Mouse (Mus musculus) heart, postnatal 25 days (tissue): ENCODE measurements around the gene Thada. TPM values are rescaled to one million over a fixed set of nuclear protein-coding genes. Genes with fewer than 3 reads are reported as not detected.
A peak's percentile ranks its signal among the peaks of the same experiment; 100 is the strongest.

ENCODE experiments used
- DNase-seq: peaks from one replicate; pipeline ENCODE4 v3.0.0; 2022; ENCODE audit warnings: low spot score
- intact Hi-C: fragments of 180-260 bp; cut with DNase I; formaldehyde crosslinking; loops from one replicate; pipeline ENCODE4 v1.15.1; 2025
- total RNA-seq, 2 experiments: library from RNA; stranded (reverse); gene quantifications; 2 replicates each; pipeline ENCODE4 v1.2.3; 2021

Gene Thada
- total RNA-seq, 2 experiments from 2014 or later, result 7.9 to 8.1 TPM

DNA sequence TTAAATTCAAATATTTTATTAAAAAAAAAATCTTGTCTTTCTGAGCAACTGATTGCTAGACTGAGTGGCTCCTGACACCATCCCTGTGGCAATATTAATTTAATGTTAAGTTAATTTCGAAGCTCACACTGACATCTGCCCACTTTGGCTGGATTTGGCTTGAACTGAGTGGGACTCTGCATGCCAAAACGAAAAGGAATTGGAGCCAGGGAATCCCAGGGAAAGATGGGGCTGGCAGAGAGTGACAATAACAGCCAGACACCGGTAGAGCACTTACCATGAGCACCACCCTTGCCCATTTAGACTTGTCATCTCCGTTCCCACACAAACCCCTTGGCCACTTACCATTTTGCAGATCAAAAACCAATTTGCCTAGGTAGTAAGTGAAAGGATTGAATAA, 12.3 kb upstream of the Thada start:
- no peak for DNase-seq
- intact Hi-C loops, result no loop called here

DNA sequence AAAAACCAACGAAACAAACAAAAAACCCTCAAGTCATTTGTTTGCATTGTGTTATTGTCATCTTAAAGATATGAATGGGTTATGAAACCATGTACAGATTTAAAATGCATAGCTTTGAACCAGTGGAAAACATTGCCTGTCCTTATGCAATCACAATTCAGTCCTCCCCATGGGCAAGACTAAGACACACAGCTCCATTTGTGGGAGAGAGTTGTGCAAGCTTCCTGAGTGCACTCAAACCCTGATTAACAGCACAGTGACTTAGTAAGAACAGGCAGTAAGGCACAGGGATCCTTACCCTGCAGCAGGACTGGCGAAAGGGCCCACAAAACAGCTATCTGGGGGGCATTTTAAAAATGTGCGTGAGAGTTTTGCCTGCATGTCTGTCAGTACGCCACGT, 11.2 kb upstream of the Thada start:
- no peak for DNase-seq
- intact Hi-C loops, result no loop called here

DNA sequence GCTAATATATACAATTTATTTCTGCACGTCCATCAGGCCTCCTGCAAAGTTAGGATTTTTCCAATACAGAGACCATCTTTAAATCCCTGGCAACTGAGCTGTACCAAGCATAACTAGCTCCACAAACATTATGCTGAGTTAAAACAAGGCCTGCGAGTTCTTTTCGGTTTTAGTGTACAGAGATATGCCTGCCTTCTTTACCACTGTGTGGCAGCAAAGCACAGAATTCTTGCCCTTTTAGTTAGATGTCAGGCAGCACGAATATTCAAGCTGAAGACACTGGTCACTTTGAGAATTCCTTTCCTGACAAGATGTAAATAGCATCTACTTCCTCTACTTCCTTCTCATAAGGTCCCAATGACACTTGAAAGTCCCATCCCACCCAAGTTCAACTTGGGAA, 8.3 kb upstream of the Thada start:
- intact Hi-C loops, result no loop called here
- no peak for DNase-seq

DNA sequence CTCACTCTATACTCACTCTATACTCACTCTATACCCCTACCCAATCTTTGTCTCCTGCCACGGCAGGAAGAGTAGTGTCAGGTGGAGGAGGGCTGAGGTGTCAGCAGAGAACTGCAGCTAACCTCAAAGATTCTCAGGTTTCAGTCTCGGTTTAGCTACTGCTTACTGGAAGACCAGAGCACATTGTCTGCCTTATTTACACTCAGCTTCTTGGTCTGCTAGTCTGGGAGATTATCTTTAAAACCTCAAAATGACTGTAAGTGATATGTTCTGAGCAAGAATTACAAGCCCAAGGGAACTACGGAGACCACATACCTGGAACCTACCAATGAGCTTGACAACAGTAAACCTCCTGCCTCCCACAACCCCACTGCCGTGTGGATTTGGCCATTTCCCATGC, 31.0 kb downstream of the Thada start:
- DNase-seq, result no peak

DNA sequence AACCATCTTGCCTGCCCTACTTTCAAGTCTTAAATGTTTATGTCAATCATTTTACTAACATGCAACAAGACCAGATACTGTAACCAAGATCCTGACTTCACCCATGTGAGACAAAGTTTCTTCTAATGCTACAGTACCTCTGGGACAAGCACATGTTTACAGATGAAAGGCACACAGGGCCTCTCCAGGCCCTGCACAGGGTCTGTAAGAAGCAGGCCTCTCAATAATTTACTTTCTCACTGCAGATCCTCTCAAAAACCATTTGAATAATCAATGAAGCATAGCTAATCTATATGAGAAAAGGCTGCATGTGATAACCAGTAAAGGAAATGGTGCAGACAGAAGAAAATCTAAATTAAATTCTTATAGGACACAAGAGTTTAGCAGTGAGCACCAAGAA, 31.8 kb downstream of the Thada start:
- DNase-seq, result no peak
- intact Hi-C loops, result no loop called here

More for the DNA sequence above, 31.0 kb downstream of the Thada start:
- intact Hi-C loops, result no loop called here

DNA sequence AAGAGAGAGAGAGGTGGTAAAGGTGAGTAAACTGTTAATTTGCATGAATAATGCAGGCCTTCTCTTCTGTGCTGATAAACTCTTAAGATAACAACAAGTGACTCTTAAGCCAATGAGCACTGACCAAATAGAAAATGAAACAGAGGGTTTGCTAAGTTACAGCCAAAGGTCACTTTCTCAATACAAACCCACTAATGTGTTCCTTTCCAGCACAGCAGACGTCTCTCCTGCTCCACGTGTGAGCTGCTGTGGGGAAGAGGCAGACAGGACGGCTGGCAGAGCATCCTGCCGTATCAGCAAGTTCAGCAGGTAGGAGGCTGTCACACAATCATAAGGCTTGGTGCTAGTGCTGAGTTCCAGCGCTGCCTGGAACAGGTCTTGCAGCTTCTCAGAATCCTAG, 34.0 kb downstream of the Thada start:
- DNase-seq, result no peak
- intact Hi-C loops, result no loop called here

DNA sequence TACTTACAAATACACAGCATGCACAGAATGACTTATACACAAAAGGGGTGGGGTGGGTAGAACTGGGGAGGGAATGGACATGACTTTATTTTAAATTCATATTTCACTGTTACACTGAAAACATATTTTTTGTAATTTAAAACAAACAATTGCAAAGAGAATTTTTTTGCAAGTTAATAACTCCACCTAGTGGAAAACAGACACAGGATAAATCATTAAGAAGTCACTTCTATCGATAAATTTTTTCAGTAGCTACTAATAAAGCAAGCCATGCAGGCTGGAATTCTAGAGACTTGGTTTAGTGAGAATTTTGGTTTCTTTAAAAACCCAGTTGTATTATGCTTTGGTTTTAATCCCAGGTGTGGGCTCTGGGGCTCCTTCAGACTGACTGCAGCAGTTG, 41.7 kb downstream of the Thada start:
- no peak for DNase-seq
- intact Hi-C loops, result no loop called here

DNA sequence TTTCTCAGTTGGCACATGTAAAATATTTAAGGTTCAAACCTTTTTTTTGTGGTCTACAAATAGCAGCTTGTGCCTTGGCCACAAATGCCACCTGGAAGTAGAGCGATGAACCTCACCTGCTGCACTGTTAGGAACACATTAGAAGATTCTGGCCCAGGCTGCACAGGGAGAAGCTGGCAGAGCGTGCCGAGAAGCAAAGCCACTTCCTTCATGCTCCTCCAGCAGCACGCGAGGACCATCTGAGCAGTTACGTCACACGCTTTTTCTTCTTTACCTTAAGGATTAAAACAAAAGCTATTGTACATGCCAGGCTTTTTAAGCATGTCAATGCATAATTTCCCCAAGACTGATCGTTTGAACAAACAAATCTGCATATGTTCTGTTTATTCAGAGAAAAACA, 43.1 kb downstream of the Thada start:
- intact Hi-C loops, result no loop called here
- DNase-seq, result no peak

DNA sequence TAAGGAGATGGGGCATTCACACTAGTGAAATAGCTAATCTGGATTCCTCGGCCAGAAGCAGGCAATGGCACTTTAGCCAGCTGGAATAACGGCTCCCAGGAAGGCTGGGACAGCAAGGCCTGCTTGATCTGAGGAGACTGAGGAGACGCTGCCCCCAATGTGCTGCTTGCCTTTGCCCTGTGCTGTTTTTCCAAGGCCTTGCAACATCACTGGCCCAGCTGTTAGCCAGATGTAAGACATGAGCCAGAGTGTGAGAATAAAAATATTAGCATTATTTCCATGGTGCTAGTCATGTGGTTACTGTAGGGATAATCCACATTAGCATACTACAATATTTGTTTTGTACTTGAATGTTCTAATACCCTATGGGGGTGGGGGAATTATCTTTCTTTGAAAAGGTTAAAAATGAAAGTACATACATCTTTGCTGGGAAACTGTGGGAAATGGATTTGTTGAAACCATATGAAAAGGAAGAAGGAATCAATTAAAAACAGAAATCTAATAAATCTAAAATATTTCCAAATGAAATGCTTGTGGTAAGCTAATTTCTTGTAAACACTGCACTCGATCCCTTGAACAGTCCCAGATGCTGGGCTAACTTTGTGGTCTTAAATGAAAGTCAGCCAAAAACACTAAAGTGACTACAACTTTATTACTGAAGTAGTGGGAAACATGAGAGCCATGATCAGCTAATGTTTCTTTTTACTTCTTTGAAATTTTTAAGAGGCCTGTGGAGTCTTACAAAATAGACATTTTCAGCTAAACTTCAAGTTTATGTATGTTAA, 43.8 kb downstream of the Thada start:
- intact Hi-C loops, result no loop called here
- peak; percentile 61 for DNase-seq

DNA sequence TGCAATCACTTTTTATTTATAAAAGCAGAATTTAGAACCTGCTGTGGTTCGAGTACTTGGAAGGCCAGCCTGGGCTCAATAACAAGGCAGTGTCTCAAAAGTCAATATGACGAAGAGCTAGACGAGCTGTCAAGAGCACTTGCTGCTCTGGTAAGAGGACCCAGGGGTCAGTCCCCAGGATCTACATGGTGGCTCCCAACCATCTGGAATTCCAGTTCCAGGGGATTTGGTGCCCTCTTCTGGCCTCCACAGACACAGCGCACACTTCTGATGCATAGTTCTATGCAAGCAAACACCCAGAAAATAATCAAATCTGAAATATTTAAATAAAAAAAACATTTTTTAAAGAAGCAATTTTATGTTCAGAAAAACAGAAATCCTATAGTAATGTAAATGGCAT, 45.0 kb downstream of the Thada start:
- intact Hi-C loops, result no loop called here
- no peak for DNase-seq

DNA sequence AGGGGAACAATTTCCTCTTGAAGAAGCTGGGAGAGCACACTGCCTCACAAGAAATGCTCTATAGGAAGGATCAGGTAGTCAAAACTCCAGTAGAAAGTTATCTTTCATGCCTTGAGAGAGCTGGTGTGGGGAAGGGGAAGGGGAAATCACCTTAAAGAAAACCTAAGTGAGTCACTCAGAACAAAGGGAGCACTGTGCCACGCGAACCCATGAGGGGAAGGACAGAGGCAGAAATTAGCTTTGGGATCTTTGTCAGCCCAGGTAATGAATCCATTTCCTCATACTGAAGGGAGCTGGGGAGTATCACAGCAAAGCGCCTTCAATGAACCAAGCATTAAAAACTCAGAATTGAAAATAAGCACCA, 45.7 kb downstream of the Thada start:
- no peak for DNase-seq
- intact Hi-C loops, result no loop called here

DNA sequence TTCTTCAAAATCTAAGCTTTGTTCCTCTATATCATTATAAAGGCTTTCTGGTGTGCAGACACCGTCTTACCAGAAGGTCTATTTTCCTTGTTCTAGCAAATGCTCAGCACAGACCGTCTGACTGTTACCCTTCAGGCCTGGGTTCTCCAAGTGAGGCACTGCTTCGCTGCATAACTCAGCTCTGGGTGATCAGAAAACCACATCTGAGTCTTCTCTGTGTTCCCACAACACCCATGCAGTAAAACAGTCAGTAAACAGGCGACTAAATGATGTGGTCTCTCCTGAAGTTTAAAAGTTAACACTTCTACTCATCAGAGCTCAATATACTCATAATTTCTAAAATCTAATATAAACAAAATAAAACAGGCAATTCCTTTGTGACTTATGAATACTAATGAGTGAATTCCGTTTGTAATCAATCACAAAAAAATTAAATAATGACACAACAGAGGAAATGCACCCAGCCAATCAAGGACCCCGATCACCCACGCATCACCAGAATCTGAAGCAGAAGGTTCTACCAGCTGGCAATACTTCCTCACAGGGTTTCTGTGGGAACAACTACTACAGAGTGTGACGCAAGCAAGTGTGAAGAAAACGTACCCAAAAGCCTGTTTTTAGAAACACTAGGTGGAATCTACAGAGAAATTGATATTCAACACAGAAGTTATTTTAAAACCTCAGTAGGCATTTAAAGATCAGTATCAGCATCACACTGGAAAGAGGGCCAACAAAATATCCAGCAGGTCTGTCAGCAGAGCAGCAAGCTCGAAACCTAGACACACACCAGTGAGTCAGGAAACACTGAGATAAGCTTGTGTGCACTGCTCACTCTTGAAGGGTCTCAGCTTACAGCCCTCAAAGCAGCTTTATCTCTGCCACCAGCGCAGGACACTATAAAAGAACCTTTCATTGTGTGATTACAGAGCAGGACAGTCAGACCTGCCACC, 46.4 kb downstream of the Thada start:
- intact Hi-C loops, result no loop called here
- no peak for DNase-seq

DNA sequence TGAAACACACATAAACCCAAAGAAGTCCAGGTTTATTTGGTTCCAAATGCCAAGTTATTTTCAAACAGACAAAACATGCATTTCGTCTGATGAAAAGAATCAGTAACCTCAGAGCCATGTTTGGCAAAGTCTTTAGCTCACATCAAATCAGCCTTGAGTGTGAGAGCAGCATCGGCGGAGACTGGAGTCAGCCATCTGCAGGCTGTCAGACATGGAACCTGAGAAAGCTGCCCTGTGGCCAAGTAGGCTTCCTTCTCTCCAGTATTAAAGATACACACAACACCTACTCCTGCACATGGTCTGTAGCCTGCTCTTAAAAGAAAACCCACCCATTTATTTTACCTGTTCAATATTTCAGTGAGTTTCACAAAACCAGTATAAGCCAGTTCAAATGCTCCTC, 50.1 kb downstream of the Thada start:
- DNase-seq, result no peak
- intact Hi-C loops, result no loop called here

DNA sequence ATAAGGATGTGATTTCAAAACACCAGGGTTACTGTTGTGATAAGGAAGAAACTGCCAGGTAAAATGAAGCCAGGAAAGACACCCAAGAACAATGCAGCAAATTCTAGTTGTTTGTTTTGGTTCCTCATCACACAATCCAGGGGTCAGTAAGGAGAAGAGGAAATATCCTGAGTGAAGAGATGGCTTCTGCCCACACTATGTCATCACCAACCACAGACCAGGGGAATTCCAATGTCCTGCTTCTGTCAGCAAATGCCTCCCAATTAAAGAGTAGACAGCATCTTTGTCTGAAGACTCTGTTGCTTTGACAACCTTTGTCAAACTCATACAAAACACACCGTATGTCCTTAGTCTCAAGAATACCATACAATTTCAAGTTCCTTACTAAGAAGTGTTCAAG, 57.3 kb downstream of the Thada start:
- DNase-seq, result no peak
- intact Hi-C loops, result no loop called here

DNA sequence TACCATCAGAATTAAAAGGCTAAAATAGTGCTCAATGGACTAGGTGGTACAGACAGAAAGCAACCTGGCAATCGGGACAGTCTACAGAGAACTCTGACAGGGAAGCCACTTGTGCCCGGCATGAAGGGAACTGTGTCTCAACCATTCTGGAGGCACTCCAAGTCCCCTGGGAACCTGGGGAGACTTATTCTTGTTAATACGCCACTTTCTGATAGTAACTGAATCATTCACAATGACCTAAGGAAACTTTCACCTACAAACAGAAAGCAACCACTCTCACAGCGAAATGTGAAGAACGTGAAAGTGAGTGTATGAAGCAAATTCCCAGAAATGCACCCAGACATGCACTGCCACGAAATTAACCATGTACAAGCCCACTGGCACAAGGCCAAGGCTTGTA, 60.4 kb downstream of the Thada start:
- no peak for DNase-seq
- intact Hi-C loops, result no loop called here

DNA sequence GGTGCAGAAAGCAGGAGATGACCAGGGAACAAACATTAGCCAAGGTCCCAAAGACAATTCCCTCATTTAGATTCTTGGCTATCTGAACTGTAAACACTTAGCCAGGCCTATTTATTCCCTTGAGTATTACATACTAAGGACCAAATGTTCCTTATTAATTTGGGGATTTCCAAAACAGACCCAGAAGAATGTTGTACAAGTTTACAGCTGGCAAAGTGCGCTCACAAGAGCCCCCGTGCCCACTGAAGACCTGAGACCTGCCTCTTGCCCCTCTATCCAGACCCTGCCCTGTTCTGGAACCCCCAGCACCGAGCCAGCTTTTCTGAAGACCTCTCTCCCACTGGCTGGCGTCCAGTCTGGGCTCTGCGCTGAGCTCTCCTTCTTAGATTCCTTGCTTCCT, 64.2 kb downstream of the Thada start:
- no peak for DNase-seq

DNA sequence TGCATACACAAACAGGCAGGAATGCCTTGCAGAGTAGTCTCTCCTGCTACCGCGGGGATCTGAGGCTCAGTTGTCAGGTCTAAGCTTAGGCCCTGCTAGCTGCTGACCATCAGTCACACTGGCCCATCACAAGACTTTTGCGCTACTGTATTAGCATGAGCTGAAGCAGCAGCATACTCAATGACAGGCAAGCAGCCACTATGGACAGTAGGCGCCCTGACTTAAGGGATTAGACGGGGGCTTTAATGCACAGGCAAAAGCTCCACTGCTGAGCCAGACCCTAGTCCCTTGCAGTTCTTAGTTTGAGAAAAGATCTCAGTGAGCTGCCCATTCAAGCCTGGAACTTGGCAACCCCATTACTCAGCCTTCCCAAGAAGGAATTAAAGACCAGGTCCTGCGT, 66.6 kb downstream of the Thada start:
- no peak for DNase-seq
- intact Hi-C loops, result loop anchor here (5.0 kb wide), 1 partner anchor 507 kb away; no protein-coding TSS in a partner anchor

More for the DNA sequence above, 64.2 kb downstream of the Thada start:
- intact Hi-C loops, result no loop called here

DNA sequence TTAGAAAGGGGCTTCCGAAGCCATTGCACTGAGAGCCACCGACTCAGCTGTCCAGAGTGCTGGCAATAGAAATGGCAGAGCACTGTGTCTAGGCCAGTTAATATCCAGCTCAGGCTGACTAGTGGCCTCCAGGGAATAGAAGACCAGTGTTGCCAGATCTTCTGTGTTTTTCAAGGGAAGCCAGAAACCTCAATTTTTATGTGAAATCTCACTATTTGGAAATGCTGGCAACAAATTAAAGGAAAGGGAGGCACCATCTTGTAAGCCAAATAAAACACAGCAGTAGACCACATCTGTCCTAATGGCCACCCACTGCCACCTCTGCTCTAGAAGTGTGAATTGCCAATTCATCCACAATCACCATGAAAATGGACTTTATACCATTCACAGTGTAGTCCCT, 76.0 kb downstream of the Thada start:
- intact Hi-C loops, result no loop called here
- DNase-seq, result no peak

DNA sequence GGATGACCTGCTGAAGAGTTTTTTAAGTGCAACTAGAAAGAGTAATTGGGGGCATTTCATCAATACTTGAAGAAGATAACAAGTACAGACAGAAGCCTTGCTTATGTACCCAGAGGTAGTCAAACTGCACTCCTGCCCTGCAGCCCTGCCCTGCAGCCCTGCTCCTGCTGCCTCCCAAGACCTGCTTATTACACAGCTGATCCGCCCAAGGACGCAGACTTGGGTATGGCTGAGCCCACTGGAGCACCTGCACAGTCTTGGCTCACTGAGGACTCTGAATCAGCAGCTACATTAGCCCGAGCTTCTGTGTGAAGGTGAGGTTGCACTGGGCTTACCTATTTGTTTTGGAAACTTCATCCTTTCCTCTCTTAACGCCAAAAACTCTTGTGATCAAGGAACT, 79.8 kb downstream of the Thada start:
- no peak for DNase-seq
- intact Hi-C loops, result loop anchor here (5.0 kb wide), 2 partner anchors 389 to 514 kb away; no protein-coding TSS in a partner anchor

DNA sequence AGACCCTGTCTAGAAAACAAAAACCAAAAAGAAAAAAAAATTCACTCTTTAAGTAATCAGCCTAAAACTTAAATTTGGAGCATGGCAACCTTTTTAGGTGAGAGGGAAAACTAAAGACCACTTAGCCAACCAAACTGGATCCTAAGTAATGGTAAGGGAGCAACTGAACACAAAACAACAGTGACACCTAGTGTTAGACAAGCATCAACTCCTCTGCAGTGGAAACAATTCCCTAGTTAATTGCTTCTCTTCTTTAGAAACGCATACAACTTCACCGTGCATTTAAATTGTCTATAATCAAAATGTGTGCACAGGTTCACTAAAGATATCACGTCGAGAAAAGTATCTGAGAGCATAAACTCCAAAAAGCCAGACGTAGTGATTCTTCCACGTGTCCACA, 80.3 kb downstream of the Thada start:
- intact Hi-C loops, result loop anchor here (1.0 to 5.0 kb wide), 4 partner anchors 271 to 513 kb away; no protein-coding TSS in a partner anchor
- DNase-seq, result no peak

DNA sequence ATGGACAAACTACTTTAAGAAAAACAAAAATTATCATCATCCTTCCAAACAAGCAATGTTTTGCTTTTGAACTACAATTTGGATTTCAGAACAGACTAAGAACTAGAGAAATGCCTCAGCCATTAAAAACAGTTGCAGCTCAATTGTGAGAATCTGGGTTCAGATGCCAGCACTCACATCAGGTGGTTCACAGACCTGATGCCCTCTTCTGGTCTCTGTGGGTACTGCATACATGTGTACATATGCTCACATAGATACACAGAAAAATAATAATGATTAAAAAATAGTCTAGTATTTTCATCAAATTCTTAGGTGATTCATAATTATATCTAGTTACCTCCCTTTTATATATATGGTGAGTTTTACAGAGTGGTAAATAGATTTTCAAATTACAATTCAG, 81.3 kb downstream of the Thada start:
- intact Hi-C loops, result loop anchor here (1.0 to 5.0 kb wide), 8 partner anchors 122 to 512 kb away; no protein-coding TSS in a partner anchor
- DNase-seq, result no peak
